Mouse (Mus musculus) forebrain, embryonic 12.5 days (tissue): Measurements from ENCODE around the gene Prkar2b. TPM values are rescaled to one million over a fixed set of nuclear protein-coding genes. Genes with fewer than 3 reads are reported as not detected.

Experiments
- ATAC-seq: fragments of 200-750 bp; cut with Nextera tagmentation; 2 replicates; pipeline ENCODE4 v1.8.0; 2017; ENCODE audit warnings: moderate TSS enrichment; ENCODE audit not compliant: low FRiP score
- H3K27ac ChIP-seq: fragments of 300-500 bp; sonication (generic); 2 replicates; pipeline ENCODE4 v1.5.1; 2016; ENCODE audit warnings: mild to moderate bottlenecking
- H3K27me3 ChIP-seq: fragments of 300-500 bp; sonication (generic); 2 replicates; pipeline ENCODE4 v1.6.1; 2016; ENCODE audit warnings: mild to moderate bottlenecking
- H3K36me3 ChIP-seq: fragments of 300-500 bp; sonication (generic); replicated peaks from 2 replicates; pipeline ENCODE4 v1.6.1; 2016; ENCODE audit warnings: mild to moderate bottlenecking
- H3K4me1 ChIP-seq: fragments of 300-500 bp; sonication (generic); 2 replicates; pipeline ENCODE4 v1.6.1; 2016
- H3K4me2 ChIP-seq: fragments of 300-500 bp; sonication (generic); 2 replicates; pipeline ENCODE4 v1.6.1; 2016; ENCODE audit warnings: mild to moderate bottlenecking, moderate library complexity
- H3K4me3 ChIP-seq: fragments of 300-500 bp; sonication (generic); replicated peaks from 2 replicates; pipeline ENCODE4 v1.5.1; 2016; ENCODE audit warnings: mild to moderate bottlenecking
- H3K9ac ChIP-seq: fragments of 300-500 bp; sonication (generic); 2 replicates; pipeline ENCODE4 v1.6.1; 2016; ENCODE audit warnings: mild to moderate bottlenecking
- H3K9me3 ChIP-seq: fragments of 300-500 bp; sonication (generic); 2 replicates; pipeline ENCODE4 v1.6.1; 2016
- WGBS: fragments of 180-500 bp; shearing (Covaris S2); methylation state at CpG from one replicate; pipeline ENCODE4 v1.1.7; 2016; 5-methylcytosine and 5-hydroxymethylcytosine counted together
- polyA plus RNA-seq: library from polyadenylated mRNA; unstranded; fragments of >200 nt; fragmentation: Nextera tagmentation; extraction: Ambion mirVana; gene quantifications from 2 replicates; pipeline ENCODE4 v1.2.1, GENCODE M21; 2016

Gene Prkar2b
- polyA plus RNA-seq, 1 experiment from 2014 or later: 68.4 TPM

GRCm38 (mm10) chr12:31925343-31925742 lies 135.8 kb downstream of the Prkar2b start:
- WGBS: 89% methylated on average over 6 of the region's 6 CpGs
- H3K4me2 ChIP-seq: no peak overlapping the region
- no peaks in the 10 kb centered on the region for H3K27me3 ChIP-seq
- H3K9me3 ChIP-seq: no peaks in the 10 kb centered on the region
- H3K36me3 ChIP-seq: peaks cover 46% of the 10 kb centered on the region
- ATAC-seq: no peak
- H3K27ac ChIP-seq: no peak overlapping the region
- no peak overlapping the region for H3K9ac ChIP-seq
- H3K4me3 ChIP-seq: no peak overlapping the region
- no peaks in the 10 kb centered on the region for H3K4me1 ChIP-seq

GRCm38 (mm10) chr12:31924135-31924534 lies 137.0 kb downstream of the Prkar2b start:
- no peak for ATAC-seq
- Histone ChIP-seq H3K27ac (no peak overlapping the region), H3K9ac (no peak overlapping the region), H3K4me2 (no peak overlapping the region), H3K4me1 (no peaks in the 10 kb centered on the region), H3K27me3 (no peaks in the 10 kb centered on the region), H3K4me3 (no peak overlapping the region), H3K36me3 (peaks cover 37% of the 10 kb centered on the region), H3K9me3 (no peaks in the 10 kb centered on the region)
- WGBS: 90% methylated on average over 3 of the region's 3 CpGs

GRCm38 (mm10) chr12:31920464-31921405 lies 140.4 kb downstream of the Prkar2b start:
- H3K27me3 ChIP-seq: no peaks in the 10 kb centered on the region
- H3K36me3 ChIP-seq: peaks cover 25% of the 10 kb centered on the region
- H3K9me3 ChIP-seq: no peaks in the 10 kb centered on the region
- H3K27ac ChIP-seq: no peak overlapping the region
- ATAC-seq: no peak
- no peak overlapping the region for H3K4me3 ChIP-seq
- 88% methylated on average over 18 of the region's 18 CpGs for WGBS
- no peaks in the 10 kb centered on the region for H3K4me1 ChIP-seq
- no peak overlapping the region for H3K4me2 ChIP-seq
- no peak overlapping the region for H3K9ac ChIP-seq

DNA sequence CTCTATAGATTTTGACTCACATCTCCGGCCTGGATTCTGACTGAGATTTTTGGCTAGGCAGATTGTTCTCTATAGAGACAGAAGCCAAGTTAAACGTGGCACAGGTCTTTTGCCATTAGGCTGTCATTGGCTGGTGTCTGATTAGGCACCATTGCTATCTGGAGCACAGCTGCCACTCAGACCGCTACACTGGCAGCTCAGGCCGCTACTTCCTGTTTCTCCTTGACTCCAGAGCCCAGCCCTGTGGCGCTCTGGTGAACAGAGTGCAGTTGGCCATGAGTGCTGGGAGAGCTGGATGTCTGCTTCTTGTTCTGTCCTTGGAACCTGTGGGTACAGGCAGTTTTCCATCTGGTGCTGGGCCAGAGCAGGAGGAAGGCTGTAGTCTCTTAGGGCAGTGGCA lies 143.9 kb downstream of the Prkar2b start:
- Histone ChIP-seq H3K27me3 (no peaks in the 10 kb centered on the region), H3K9ac (no peak overlapping the region), H3K9me3 (no peaks in the 10 kb centered on the region), H3K36me3 (peaks cover 4% of the 10 kb centered on the region; the same call in 1 of the 2 replicates), H3K4me3 (no peak overlapping the region), H3K4me1 (no peaks in the 10 kb centered on the region), H3K27ac (no peak overlapping the region), H3K4me2 (no peak overlapping the region)
- 91% methylated on average over 5 of the region's 5 CpGs for WGBS
- no peak for ATAC-seq

DNA sequence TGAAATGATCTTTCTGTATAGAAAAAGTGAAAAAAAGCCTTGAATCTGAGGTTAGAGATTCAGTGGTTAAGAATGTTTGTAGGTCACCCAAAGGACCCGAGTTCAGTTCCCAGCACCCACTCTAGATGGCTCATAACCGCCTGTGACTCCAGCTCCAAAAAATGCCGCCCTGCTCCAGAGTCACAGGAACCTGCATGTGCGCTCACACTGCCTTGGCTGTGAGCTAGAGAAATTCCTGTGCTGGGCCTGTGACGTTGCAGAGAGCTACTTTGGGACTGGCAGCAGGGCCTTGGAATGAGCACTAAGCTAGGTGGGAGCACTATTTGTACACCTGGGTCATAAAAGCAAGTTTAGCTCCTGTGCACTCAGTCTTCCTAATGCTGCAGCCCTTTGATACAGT lies 144.4 kb downstream of the Prkar2b start:
- 92% methylated on average over 5 of the region's 5 CpGs for WGBS
- Histone ChIP-seq H3K9ac (no peak overlapping the region), H3K4me3 (no peak overlapping the region), H3K9me3 (no peaks in the 10 kb centered on the region), H3K27ac (no peak overlapping the region), H3K36me3 (peaks cover 4% of the 10 kb centered on the region; the same call in 1 of the 2 replicates), H3K27me3 (no peaks in the 10 kb centered on the region), H3K4me2 (no peak overlapping the region), H3K4me1 (no peaks in the 10 kb centered on the region)
- no peak for ATAC-seq

DNA sequence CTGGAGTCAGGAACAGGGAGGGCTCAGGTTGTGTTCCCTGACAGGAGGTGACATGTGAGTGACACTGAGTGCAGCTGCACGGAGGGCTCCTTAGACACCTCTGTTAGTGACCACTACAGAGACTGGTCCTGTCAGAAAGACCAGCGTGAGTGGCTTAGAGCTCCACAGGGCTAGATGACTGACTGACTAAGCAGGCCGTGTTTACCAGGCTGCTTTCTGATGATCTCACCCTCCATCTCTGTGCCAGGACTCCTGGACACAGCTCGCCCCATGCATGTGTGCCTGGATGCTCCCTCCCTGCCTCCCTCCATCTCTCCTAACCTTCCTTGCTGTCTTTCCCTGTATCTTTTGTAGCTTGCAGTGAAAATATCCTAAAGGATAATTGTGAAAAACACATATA lies 147.5 kb downstream of the Prkar2b start:
- Histone ChIP-seq H3K4me3 (no peak overlapping the region), H3K9me3 (no peaks in the 10 kb centered on the region), H3K9ac (no peak overlapping the region), H3K4me2 (no peak overlapping the region), H3K27me3 (no peaks in the 10 kb centered on the region), H3K27ac (no peak overlapping the region), H3K4me1 (no peaks in the 10 kb centered on the region), H3K36me3 (no peaks in the 10 kb centered on the region)
- ATAC-seq: no peak
- WGBS: 72% methylated on average over 4 of the region's 4 CpGs

DNA sequence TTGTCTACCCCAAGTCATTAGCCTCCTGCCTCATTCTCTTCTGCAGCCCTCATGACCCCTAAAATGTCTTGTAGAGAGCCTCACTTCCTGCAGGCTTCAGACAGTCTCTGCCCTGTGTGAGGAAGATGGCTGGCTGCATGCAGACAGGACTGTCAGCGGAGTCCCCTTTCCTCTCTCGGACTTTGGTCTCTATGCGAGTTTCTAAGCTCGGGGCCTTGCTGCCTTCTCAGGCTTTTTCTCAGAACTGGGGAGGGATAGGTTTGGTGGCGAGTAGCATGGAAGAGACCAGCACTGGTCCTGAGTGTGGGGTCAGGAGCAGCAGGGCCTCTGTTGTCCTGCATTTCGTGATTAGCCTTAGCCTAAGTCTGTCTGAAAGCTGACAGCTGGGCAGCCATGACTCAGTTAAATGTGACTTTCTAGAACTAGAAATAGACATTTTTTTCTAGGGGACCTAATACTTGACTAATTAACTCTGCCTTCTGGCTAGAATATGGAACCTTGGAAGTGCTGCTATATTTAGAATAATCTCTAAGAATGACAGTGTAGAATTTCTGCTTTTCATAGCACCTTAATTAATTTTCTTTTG lies 148.0 kb downstream of the Prkar2b start:
- H3K27me3 ChIP-seq: no peaks in the 10 kb centered on the region
- H3K27ac ChIP-seq: no peak overlapping the region
- H3K4me3 ChIP-seq: no peak overlapping the region
- no peaks in the 10 kb centered on the region for H3K9me3 ChIP-seq
- H3K36me3 ChIP-seq: no peaks in the 10 kb centered on the region
- no peak overlapping the region for H3K9ac ChIP-seq
- no peak for ATAC-seq
- H3K4me2 ChIP-seq: no peak overlapping the region
- H3K4me1 ChIP-seq: no peaks in the 10 kb centered on the region
- 86% methylated on average over 6 of the region's 6 CpGs for WGBS

Other genes starting within 250 kb of the Prkar2b start
- gene Hbp1, start 110.8 kb downstream of the Prkar2b start, polyA plus RNA-seq: 81.3 and 85.2 TPM in 2 replicates
- 1.00 and 1.1 TPM in 2 replicates for gene Pik3cg, start 147.4 kb upstream of the Prkar2b start, polyA plus RNA-seq